In the genomic region with DNA sequence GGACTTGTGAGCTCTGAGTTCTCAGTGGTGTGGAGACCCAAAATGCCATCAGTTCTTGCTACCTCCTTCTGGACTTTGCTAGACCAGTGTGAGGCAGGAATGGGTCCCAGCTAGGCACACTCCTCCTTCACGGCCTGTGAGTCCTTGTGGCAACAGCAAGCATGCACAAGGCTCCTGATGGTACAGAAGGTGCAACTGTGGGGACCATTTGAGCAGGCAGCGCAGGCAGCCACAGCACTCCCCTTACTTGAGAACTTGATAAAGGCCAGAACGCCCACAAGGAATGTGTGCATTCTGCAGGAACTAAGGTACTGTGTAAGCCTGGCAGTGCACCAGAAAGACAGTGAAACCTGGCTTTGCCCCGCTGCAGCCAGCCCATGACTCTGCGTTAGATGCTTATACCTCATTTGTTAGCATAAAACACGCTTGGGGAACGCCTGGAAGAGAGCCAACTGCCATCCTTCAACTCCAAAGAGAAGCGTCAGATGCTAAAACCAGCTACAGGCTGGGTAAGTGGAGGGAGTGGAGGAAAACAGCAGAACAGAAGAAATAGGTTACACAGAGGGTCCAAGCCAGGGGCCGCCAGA, we compare ENCODE assay signal across 8 mouse cellular contexts. TPM values are rescaled to one million over a fixed set of nuclear protein-coding genes. Genes with fewer than 3 reads are reported as not detected.
A peak's percentile ranks its signal among the peaks of the same experiment; 100 is the strongest.
DNase-seq lines count a peak whose midpoint lies in the region; ATAC-seq lines count a peak whose summit lies in the region.

No protein-coding gene starts in this region.

- H3K4me2 ChIP-seq in neural tube, embryonic 13.5 days, result no peak overlapping the region

- no peak overlapping the region for H3K4me3 ChIP-seq in heart, embryonic 10.5 days
- no peak overlapping the region for H3K4me3 ChIP-seq in neural tube, embryonic 13.5 days

- H3K27me3 ChIP-seq in heart, embryonic 10.5 days (ENCODE audit: insufficient read depth, poor library complexity, severe bottlenecking), result no peaks in the 10 kb centered on the region
- no peaks in the 10 kb centered on the region for H3K27me3 ChIP-seq in neural tube, embryonic 13.5 days

- DNase-seq in heart, embryonic 10.5 days (ENCODE audit: low spot score), result no peak
- no peak for DNase-seq in heart, postnatal 14 days
- DNase-seq in neural tube, embryonic 10.5 days (ENCODE audit: extremely low spot score, low spot score), result no peak
- peak; percentile 44 for DNase-seq in left cerebral cortex, adult 11 months (ENCODE audit: low spot score)
- peak; percentile 81 for DNase-seq in telencephalon, adult 2 months (ENCODE audit: low read depth, low spot score)
- DNase-seq in thymus, postnatal 25 days, result no peak

- peak overlapping the region; percentile 48; the same call in 1 of the 2 replicates for H3K27ac ChIP-seq in heart, embryonic 10.5 days
- 0 out of 2 replicates have a peak overlapping the region, but pooled peaks have one; percentile 30 for H3K27ac ChIP-seq in neural tube, embryonic 13.5 days (replicated peaks)

- no peaks in the 10 kb centered on the region for H3K9me3 ChIP-seq in heart, embryonic 10.5 days
- H3K9me3 ChIP-seq in neural tube, embryonic 13.5 days, result no peaks in the 10 kb centered on the region

- H3K9ac ChIP-seq in neural tube, embryonic 13.5 days, result no peak overlapping the region

- WGBS in heart, embryonic 10.5 days, result 57% methylated on average over 9 of the region's 9 CpGs
- 59% methylated on average over 9 of the region's 9 CpGs for WGBS in neural tube, embryonic 13.5 days

- intact Hi-C loops in heart, postnatal 14 days (cut with DNase I), result no loop called here

- ATAC-seq in neural tube, embryonic 13.5 days (ENCODE audit: low read depth), result peak; percentile 47; the same call in 1 of the 2 replicates
- ATAC-seq in cerebellum, adult (ENCODE audit: insufficient number of reproducible peaks, low FRiP score, low TSS enrichment), result no peak

- peaks cover 33% of the 10 kb centered on the region for H3K4me1 ChIP-seq in heart, embryonic 10.5 days
- peaks cover 15% of the 10 kb centered on the region for H3K4me1 ChIP-seq in neural tube, embryonic 13.5 days (replicated peaks)

- H3K36me3 ChIP-seq in heart, embryonic 10.5 days, result no peaks in the 10 kb centered on the region
- no peaks in the 10 kb centered on the region for H3K36me3 ChIP-seq in neural tube, embryonic 13.5 days

RNA-seq across cellular contexts. Expression of a gene that starts 19.8 kb away (rescaled TPM):
- 0.12 and 0.14 TPM in 2 replicates for polyA plus RNA-seq in heart, embryonic 10.5 days (2016; fragmentation: Nextera tagmentation; extraction: Ambion mirVana)
- total RNA-seq in heart, postnatal 14 days (2021), result under 1 TPM; 0.10 to 0.17 TPM
- 0.22 and 0.23 TPM in 2 replicates for polyA plus RNA-seq in neural tube, embryonic 13.5 days (2015; fragmentation: Nextera tagmentation; extraction: Ambion mirVana)

Comparison
In these comparisons a context has a peak if more than half of its experiments do, and no peak if none do; other contexts are left out.
1. DNase-seq: peak in left cerebral cortex, adult 11 months (single experiment) and telencephalon, adult 2 months (single experiment); none in heart, embryonic 10.5 days (single experiment), heart, postnatal 14 days (0 of 2), neural tube, embryonic 10.5 days (single experiment) and thymus, postnatal 25 days (single experiment).